Mouse (Mus musculus) liver, adult 2 months (tissue): ENCODE measurements at regions not wholly inside any gene's neighbourhood (a gene's known extent, or its start where the extent isn't known, plus 50 kb on each side); places are given as distances from the start of the nearest gene placed in this dataset.

Experiments
- CTCF ChIP-seq: fragments of 200-500 bp; IDR thresholded peaks from 2 replicates; pipeline ENCODE4 v1.5.1; 2011; ENCODE audit warnings: low read depth, low read length, control low read depth
- POLR2A ChIP-seq: fragments of 200-500 bp; IDR thresholded peaks from 2 replicates; pipeline ENCODE4 v1.6.1; 2011; ENCODE audit warnings: low read length, control low read depth; ENCODE audit not compliant: insufficient read depth; ENCODE audit errors: extremely low read depth

- TF ChIP-seq CTCF (no peak), POLR2A (no peak)
Measured at GRCm38 (mm10) chr13:25700965-25701364, 430.7 kb upstream of the Nrsn1 start.
